Mouse (Mus musculus): ENCODE results near the gene Frmd4a.

GRCm38 (mm10) chr2:4580666-4581065, 563.1 kb downstream of the Frmd4a start:
- TF ChIP-seq CTCF (IDR thresholded peaks at IDR 0.05; ENCODE audit: extremely low read depth, insufficient read length, insufficient replicate concordance, low read depth, low read length), result no peak
- no peak for TF ChIP-seq POLR2A (IDR thresholded peaks at IDR 0.05; ENCODE audit: low read depth, low read length)
